Mouse (Mus musculus) monocyte, adult 5-6 weeks (primary cell): ENCODE measurements around the gene Herpud1. TPM values are rescaled to one million over a fixed set of nuclear protein-coding genes. Genes with fewer than 3 reads are reported as not detected.
"Not testable (repeated sequence)": the region's sequence is repeated elsewhere in the genome, so short reads cannot be mapped to it uniquely, and the experiment has no call there.

Experiments
- ATAC-seq: fragments of 153-309, 156-312 bp; replicated peaks from 2 replicates; pipeline ENCODE4 v1.8.0; 2017; ENCODE audit warnings: mild to moderate bottlenecking; ENCODE audit not compliant: low TSS enrichment, insufficient number of reproducible peaks, severe bottlenecking, poor library complexity, low FRiP score
- total RNA-seq: library from RNA; stranded (forward); fragments of 200-1000, 200-491, 200-594 nt; gene quantifications from 3 replicates; pipeline ENCODE4 v1.2.3, GENCODE M21; 2017

Gene Herpud1
- total RNA-seq, 1 experiment from 2014 or later, result 165 TPM

DNA sequence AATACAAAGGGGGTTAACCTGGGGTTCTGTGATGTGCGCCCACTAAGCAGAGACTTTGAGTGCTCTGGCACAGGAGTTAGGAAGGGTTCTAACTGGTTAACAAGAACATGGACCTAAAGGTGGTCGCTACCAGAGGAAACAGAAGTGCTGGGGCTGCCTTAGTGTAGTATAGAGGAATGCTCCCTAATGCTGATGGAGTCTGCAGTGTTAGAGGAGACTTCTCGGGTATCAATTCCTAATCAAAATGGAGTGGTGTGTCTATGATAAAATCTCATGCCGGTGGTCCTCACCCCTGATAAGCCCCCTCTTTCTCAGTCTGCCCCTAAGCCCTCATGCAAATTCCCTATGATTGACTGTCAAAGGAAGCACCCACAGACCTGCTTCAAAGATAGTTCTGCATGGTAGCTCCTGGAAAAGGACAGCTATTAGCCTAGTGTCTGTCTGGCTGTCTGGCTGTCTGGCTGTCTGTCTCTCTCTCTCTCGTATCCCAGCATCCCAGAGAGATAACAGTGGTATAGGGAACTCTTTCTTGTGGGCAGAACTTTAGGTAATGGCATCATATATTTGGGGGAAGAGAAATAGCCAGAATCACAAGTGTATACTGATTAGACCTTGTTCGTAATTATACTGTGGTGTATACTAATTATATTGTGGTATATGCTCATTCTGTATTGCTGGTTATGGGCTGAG lies 9.8 kb downstream of the Herpud1 start:
- ATAC-seq, result no peak

DNA sequence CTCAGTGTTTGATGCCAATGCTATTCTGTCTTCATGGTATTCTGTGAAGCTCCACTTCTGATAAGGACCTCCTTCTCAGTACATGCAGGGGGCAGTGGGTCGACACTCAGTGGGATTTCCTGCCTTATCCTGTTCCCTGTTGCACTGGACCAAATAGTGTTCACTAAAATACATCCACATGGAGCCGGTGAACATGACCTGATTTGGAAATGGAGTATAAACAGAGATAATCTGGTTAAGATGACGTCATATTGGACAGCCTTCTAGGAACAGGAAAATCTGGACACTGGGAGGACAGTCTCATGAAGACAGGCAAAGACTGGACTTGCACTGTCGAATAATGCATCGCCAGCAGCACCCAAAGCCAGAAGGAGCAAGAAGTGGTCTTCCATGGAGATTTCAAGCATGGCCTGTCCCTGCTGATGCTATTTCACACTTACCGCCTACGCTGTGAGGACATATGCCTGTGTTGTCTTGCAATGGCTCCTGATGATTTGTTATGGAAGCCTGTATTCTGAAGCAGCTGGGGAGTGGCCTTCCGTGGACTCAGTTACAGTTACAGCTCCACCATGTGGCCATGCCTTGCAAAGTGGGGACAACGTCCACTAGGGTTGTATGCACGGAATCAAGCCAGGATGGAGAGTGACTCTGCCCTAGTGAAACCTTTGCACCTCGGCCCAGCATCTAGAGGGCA lies 10.9 kb downstream of the Herpud1 start:
- ATAC-seq, result peak; percentile 71

DNA sequence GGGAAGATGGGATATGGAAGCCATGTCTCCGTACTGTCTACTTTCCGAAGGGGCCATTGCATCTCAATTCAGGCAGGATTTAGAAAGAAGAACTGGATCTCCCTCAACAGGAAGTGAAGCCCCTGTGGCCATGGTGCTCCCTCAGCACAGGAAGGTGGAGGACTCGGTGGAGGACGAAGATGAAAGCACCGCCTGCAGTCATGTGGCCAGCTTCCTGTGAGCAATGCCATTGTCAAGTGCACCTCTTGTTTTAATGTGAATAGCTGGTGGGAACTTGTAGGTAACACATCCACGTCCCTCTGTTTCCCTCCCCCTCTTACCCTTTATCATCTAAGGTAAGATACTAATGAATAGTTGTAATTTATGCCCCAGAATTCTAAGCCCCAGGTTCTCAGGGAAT lies 12.3 kb downstream of the Herpud1 start:
- ATAC-seq, result no peak

DNA sequence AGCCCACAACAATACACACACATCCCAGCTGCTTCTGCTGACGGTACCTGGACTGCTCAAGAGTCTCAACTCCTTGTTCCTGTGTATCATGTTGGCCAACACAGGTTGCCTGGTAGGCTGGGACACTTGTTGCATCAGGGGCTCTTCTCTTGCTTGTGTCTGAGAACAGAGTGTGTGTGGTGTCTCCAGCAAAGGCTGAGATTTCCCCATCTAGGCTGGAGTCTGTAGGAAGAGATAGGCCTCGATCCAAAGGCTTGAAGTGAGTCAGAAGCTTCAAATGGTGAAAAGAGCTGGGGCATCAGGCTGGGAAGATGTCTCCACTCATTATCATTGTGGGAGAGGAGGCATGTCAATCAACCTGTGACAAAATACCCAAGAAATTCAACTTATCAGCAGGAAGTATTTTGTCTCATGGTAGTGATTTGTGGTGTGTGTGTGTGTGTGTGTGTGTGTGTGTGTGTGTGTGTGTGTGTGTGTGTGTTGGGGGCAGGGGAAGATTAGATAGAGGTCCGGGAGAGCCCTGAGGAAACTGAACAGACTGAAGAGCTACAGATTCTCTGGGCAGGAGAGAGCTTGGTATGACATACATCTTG lies 13.2 kb downstream of the Herpud1 start:
- no peak for ATAC-seq

DNA sequence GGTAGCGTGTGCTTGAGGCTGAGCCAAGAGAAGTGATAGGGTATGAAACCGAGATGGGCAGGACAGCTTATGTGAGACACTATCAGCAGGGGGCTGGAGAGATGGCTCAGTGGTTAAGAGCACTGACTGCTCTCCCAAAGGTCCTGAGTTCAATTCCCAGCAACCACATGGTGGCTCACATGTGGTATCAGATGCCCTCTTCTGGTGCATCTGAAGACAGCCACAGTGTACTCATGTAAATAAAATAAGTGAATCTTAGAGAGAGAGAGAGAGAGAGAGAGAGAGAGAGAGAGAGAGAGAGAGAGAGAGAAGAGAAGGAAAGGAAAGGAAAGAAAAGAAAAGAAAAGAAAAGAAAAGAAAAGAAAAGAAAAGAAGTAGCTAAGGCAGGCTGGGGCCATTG lies 13.7 kb downstream of the Herpud1 start:
- ATAC-seq, result not testable (repeated sequence)

DNA sequence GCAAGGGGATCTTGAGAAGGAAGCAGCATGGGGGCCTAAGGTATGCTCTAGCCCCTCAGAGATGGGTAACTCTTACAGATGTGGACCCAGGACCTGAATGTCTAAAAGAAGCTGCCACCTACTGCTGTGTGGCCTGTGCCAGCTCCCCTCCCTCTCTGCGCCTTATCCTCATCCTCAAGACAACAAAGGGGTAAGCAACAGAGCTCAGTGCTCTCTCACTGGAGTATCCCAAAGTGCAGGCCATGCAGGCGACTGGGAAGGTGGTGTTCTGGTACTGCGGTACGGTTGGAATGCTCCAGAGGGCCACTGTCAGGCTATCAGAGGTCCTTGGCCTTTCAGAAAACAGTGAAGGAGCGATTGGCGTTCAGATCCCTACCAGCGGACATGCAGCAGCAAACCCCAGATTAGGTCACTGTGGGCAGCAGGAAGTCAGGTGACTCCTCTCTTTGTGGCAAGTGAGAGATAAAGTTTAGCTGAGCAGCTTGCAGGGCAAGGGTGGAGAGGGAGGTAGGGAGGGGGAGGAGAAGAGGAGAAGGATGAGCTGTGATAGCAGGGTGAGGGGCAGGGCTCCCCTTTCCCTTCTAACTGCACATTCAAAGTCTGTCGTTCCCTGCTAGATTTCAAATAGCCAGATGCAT lies 22.3 kb downstream of the Herpud1 start:
- ATAC-seq, result no peak

DNA sequence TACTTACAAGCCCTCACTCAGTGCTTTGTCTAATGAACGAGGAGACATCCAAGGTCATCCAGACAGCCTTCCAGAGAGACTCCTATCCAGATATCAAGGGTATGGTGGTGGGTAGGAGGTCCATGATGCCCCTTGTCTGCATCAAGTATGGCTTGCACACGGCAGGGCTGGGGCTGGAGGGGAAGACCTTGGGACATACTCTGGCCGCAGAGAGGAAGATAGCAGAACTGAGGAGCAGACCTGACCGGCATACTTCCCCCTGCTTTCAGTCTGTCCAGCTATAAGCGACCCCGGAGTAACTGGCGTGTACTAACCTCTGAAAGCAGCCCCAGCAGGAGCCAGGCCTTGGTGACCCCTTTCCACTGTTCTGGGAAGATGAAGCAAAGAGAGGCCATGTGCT lies 23.3 kb downstream of the Herpud1 start:
- no peak for ATAC-seq

DNA sequence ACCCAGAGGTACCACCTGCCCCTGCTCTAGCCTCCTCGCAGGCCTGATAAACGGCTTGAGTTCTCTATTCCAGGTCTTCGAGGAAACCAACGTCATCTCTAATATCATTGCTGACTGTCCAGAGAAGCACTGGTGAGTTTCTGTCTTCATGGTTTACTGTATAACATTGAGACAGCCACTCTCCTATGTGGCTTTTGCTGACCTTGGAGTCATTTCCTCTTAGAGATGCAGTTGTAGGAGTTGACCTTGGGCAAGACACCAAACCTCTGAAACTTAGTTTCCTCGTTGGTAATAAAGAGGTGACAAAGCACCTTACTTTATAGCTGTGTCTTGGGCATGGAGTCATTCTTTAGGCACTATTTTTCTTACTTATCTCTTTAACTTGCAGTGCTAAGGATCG lies 26.3 kb downstream of the Herpud1 start:
- ATAC-seq, result no peak

- ATAC-seq, result peak; percentile 41
Observed at GRCm38 (mm10) chr8:94413509-94413908, 27.3 kb downstream of the Herpud1 start.

- ATAC-seq, result no peak
Observed at GRCm38 (mm10) chr8:94415218-94415617, 29.0 kb downstream of the Herpud1 start.

GRCm38 (mm10) chr8:94418017-94418416 lies 31.8 kb downstream of the Herpud1 start:
- peak; percentile 72 for ATAC-seq

- ATAC-seq, result no peak
Observed at GRCm38 (mm10) chr8:94422270-94422669, 36.0 kb downstream of the Herpud1 start.

GRCm38 (mm10) chr8:94427953-94428352 lies 41.7 kb downstream of the Herpud1 start:
- peak; percentile 86 for ATAC-seq

DNA sequence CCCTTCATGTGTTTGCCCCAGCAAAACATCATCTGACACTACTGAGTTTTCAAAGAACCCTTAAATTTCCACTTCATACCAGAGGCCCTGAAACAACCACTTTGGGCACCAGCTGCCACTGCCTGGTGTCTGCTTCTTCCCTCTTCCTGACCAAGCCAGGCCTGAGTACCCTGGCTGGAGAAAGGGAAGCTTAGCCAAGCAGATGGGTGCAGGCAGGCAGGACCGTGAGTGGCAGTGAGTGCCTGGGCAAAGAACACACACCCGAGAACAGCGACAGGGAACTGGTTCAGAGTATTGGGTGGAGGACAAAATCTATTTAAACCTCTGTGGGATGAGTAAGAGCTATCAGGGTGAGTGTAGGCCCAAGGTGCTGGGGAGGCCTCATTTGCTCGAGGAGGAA lies 42.2 kb downstream of the Herpud1 start:
- no peak; the same call in 1 of the 2 replicates for ATAC-seq

GRCm38 (mm10) chr8:94429376-94429775 lies 43.1 kb downstream of the Herpud1 start:
- ATAC-seq, result no peak

DNA sequence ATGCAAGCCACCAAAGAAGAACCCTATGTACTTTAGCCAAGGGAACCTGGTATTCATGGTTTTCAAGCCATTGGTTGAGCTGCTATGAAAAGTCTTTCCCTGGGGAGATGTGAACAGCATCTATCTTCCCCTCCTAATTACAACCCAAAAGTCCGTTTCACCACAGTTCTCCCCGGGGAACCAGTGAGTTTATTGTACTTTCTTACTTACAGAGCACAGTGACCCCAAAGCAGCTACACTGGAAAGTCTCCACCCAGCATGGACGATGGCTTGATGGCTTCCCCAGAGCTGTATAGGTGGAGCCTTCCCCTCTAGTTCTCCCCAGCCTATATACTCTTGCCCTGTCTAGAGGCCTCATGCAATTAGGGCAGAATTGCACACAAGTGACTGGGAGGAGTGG lies 46.0 kb downstream of the Herpud1 start:
- no peak for ATAC-seq

GRCm38 (mm10) chr8:94433981-94434466 lies 47.8 kb downstream of the Herpud1 start, which contains the start of gene Nlrc5:
TSS of gene Nlrc5 (plus strand) at chr8:94434356.
- peak; percentile 88 for ATAC-seq

DNA sequence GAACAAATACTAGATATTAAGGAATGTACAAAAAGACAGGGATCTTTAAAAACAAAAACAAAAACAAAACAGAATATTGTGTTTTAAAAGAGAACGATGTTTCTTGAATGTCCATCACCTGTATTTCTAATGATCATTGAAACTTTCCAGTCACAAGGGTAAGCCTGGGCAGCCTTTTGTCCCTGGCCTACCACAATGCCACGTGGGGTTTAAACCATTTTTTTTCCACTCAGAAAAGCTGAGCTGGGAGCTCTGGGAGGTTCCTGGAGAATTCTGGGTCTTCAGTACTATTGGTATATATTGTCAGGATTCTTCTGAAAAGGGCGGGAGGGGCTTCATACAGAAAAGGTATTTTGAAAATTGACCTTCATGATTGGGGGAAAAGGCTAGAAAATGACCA lies 48.7 kb downstream of the Herpud1 start:
- no peak for ATAC-seq

GRCm38 (mm10) chr8:94435397-94436111 lies 49.3 kb downstream of the Herpud1 start:
- ATAC-seq, result no peak
